Mouse (Mus musculus): Measurements from ENCODE around the gene Gp9.
A peak's percentile ranks its signal among the peaks of the same experiment; 100 is the strongest.
"Not testable (repeated sequence)": the region's sequence is repeated elsewhere in the genome, so short reads cannot be mapped to it uniquely, and the experiment has no call there.

The Gp9 gene

DNA sequence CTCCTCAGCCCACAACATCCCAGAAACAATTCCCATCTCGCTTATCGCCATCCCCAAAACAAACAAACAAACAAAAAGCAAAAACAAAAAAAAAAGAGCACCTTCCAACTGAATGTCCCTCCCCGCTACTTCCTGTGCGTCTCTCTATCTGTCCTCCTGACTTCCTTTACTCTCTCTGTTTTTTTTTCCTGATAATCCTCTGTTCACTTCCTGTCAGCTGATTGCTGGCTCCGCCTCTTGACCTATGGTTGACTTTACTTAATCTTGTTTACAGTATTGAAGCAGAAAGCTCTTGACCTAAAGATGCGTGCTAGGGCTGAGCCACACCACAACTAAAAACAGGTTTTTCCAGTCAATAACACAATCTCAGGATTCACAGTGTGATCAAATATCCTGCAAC is 29.3 kb upstream of the Gp9 start:
- no peak for DNase-seq (ENCODE audit: low read depth in 2 of 2, low spot score in 2 of 2)

DNA sequence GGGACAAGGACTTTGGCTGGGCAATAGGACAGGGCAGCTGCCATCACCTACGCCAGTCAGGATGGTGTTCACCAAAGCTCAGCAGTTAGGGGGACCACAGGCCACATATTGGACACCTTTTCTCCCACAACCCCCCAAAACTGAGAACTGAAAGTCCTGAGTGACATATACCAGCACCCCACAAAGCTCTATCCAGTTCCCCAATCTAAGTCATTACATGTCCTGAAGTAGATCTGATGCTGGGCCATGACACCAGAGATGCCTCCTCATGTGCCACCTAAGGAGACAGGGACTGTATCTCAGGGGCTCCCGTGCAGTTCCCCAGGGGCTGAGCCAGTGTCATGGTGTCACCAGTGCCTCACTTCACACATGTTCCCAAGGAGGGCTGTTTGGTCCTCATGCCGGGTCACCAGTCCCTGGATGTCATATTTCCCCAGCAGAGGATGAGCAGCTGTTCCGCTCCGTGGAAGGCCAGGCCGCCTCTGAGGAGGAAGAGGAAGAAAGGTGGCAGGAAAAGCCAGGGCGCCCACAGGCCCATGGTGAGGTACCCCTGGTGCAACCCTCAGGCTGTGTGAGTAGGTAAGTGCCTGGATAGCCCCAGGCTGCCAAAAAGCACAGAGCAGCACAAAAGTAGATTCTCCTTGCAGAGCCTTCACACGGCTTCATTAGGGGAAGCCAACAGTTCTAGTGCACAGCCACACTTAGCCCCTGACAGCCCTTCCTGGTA is 27.5 kb upstream of the Gp9 start:
- DNase-seq (ENCODE audit: low read depth in 2 of 2, low spot score in 2 of 2) = no peak

DNA sequence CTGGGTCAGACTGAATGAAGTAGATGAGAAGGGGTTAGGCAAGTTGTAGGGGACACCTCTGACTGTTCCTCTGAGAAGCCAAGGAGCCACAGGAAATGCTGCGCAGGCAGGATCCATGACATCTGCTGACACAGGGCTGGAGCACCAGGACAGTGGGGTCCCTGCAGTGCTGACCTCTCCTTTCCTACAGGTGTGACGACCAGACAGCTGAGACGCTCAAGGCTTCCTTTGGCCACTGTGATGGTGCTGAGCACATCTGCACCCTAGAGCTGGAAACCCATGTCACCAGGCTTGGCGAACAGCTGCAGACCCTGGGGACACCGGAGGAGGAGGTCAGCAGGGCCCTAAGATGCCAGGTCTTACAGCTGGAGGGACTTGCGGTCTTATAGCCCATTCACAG is 26.3 kb upstream of the Gp9 start:
- no peak for DNase-seq (ENCODE audit: low read depth in 2 of 2, low spot score in 2 of 2)

DNA sequence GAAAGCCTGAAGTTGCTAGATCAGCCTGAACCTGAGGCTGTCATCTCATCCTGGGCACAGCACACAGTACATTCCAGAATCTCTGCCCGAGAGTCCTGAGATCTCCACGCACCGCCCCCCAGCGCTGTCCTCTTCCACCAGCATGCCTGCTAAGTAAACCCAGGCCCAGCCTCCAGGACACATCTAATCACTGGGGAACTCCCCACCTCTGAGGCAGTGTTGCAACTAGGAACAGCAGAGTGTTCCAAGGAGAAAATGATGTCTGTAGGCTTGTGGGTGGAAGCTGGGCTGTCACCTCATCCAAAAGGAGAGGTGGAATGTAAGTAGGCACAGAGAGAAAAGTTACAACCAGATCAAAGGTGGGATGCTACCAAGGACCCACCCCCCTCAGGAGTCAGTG is 22.7 kb upstream of the Gp9 start:
- DNase-seq (ENCODE audit: low read depth in 2 of 2, low spot score in 2 of 2) = no peak

DNA sequence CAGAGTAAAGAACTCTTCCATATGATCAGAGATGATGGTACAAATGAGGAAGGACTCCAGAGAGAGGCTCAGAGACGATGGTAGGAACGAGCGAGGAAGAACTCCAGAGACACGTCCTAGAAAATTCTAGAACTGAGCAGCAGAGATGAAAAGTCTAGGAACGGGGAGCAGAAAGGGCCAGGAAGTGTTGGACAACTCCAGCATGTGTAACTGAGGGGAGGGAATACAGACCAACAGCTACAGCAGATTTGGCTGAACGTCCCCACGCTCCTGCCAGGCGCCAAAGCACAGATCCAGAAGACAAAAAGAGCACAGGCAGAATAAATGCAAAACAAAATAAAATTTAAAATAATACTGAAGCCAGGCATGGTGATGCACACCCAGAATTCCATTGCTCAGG is 21.0 kb upstream of the Gp9 start:
- DNase-seq (ENCODE audit: low read depth in 2 of 2, low spot score in 2 of 2) = no peak

DNA sequence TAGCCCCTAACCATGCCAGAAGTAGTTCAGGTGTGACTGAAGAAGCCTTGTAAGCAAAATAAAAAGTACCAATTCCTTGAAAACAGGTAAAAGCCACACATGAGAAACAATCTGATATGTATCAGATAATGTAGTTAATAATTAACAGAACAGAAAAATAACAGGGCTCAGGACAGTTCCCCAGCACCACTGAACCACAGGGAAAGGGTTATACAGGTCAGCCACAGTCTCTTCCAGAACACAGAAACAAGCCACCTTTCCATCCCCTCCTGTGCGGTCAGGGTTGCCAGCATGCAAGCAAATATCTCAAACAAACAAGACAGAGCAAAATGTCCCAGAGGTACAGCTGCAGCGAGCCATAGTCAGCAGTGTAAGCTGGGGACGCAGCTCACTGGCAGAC is 18.5 kb upstream of the Gp9 start:
- DNase-seq (ENCODE audit: low read depth in 2 of 2, low spot score in 2 of 2) = no peak

DNA sequence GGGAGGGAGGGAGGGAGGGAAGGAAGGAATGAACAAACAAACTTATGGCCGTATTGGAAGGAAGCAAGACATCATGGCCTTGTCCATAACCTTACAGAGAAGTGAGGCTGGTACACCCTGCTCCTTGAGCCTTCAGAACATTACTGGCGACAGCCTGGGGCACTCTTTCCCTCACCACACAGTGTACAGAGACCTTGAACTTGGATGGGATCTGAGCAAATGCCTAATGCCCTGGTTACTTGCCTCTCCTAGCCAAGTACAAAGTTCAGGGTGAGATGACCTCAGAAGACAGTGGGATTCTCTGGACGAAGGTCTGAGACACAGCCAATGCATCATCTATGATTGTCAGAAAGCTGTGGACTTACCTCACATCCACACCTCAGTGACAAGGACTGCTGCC is 18.0 kb upstream of the Gp9 start:
- no peak for DNase-seq (ENCODE audit: low read depth in 2 of 2, low spot score in 2 of 2)

DNA sequence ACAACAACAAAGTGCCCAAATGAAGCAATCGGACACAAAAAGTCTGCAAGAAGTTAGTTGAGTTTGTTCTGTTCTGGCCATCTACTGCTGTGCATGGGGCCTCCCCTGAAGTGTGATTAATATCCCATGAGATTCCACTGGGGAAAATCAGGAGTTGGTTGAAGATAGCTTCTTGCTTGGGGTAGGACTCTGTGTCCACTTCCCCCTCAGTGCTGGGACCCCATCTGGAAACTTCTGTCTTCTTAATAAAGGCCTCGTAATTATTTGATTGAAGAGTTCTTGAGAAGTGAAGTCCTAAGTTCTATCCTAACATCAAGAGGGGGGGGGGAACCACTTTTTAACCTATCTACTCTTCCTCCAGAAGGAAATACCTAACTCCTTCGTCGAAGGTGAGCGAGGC is 15.7 kb upstream of the Gp9 start:
- no peak for DNase-seq (ENCODE audit: low read depth in 2 of 2, low spot score in 2 of 2)

DNA sequence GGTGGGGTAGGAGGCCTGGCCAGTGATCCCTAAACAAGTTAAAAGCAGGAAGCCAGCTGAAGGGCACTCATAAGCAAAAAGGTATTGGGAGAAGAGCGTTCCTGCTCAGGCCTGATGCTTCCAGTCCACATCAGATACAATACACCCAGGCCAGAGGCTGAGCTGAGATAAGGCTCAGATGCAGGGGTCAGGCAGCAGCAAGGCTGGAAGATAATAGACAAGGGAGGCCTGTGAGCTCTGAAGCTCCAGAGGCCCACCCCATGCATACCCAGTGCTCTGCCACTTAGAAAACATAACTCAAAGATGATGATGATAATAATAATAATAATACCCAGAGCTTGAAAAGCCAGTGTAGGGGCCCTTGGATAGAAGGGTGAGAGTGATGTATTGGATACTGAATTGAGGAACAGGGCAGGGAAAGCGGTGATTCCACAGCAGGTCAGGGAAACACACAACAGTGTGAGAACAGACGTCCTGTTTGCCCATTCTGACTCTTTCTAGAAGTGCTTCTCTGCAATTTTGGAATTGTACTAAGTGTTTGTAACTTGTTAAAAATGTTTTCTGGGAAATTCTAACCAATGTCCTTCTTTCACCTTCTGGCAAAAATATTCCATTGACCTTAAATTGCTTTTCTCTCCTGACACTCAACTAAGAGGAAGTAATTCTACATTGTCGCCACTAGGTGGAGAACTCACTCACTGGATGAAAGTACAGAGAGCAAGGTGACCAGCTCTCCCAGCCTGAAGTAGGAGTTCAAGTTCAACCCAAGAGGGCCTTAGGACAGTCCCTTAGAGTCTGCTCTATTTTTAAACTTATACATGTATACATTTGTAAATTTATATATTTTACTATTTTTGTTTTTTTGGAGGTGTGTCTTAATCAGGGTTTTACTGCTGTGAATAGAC is 14.2 kb upstream of the Gp9 start:
- peak in 1 of 2 experiments; percentile 16 for DNase-seq (ENCODE audit: low read depth in 2 of 2, low spot score in 2 of 2)

DNA sequence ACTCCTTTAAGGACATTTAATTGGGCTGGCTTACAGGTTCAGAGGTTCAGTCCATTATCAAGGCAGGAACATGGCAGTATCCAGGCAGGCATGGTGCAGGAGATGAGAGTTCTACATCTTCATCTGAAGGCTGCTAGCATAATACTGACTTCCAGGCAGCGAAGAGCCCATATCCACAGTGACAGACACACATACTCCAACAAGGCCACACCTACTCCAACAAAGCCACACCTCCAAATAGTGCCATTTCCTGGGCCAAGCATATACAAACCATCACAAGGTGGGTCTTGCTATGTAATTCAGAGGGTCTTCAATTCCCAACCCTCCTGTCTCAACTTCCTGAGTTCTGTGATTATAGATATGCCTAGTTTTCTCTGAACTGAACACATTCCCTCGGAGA is 13.6 kb upstream of the Gp9 start:
- not testable (repeated sequence) for DNase-seq (ENCODE audit: low read depth in 2 of 2, low spot score in 2 of 2)

DNA sequence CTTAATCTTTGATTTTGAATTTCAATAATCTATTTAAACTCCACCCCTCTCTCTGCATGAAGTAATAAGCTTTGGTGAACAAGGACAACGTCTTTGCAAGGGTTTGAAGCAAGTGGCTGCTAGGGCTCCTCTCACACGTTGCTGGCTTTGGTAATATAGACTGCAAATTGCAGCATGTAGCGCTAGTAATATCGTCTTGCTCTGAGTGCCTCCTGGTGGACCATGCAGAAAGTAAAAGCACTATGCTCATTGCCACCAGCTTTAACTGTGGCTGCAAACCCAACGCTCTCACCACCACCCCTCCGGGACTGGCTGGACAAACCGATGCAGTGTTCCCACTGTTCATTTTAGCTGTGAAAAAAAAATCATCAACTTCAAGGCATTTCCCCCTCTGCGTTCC is 7.2 kb upstream of the Gp9 start:
- DNase-seq (ENCODE audit: low read depth in 2 of 2, low spot score in 2 of 2) = no peak

DNA sequence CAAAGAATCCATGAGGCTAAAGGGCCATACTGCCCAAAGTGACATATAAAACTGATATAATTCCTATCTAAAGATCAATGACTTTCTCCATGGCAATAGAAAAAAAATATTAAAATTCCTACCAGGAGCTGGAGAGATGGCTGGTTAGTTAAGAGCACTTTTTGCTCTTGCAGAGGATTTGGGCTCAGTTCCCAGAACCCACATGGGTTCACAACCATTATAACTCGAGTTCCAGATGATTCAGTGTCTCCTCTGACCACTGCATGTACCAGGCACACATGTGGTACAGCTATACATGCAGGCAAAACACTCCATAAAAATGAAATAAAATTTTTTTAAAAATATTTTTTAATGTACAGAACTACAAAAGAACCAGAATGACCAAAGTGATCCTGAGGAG is 3.4 kb upstream of the Gp9 start:
- no peak for DNase-seq (ENCODE audit: low read depth in 2 of 2, low spot score in 2 of 2)

DNA sequence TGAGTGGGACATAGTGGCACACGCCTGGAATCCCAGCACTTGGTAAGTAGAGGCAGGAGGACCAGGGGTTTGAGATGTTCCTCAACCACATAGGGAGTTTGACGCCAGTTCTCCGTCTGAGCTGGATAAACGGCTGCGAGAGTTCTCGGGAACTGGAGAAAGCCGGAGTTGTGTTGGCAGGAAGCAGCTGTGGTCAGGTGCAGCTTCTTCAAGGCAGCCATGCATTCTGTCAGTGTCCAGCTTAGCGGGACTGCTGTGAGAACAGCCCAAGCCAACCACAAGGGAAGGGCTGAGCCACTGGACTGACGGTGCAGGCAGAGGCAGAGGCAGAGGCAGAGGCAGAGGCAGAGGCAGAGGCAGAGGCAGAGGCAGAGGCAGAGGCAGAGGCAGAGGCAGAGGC is 3.0 kb upstream of the Gp9 start:
- no peak for DNase-seq (ENCODE audit: low read depth in 2 of 2, low spot score in 2 of 2)

DNA sequence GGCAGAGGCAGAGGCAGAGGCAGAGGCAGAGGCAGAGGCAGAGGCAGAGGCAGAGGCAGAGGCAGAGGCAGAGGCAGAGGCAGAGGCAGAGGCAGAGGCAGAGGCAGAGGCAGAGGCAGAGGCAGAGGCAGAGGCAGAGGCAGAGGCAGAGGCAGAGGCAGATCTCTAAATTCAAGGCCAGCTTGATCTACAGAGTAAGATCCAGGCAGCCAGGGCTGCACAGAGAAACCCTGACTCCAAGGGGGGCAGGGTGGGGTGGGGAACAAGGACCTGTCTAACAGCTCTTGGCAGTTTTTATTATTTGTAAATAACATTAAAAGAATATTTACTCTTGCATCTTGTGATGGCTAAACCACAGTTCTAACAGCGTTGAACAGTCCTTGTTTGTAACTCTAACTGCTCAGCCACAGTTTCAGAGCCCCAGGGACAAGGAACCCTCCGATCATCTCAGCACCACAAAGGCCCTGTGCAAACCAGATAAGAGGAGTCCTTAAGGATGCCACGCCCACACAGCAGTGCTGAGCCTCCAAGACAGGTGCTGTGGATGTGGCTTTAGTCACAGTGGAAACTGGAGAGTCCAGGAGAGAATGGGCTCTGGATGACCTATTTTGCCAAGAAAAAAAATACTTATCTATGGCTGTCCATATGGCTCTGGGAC is 2.2 kb upstream of the Gp9 start:
- no peak for DNase-seq (ENCODE audit: low read depth in 2 of 2, low spot score in 2 of 2)

DNA sequence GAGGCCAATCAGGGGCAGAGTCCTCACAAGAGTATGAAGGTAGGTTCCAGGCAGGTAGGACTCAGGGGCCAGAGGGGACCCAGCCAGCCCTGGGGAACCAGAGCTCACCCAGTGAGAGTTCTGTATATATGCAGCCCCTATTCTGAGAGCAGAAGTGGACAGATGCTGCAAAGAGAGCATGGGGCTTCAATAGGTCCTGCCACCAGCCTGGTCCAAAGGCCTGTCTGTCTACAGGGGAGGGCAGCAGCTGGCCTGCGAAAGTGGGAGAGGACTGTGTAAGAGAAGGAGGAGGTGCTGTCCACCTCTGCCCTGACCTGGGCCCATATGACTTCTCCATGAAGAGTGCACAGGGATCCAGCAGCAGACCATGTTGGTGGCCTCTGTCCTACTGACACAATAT is 1.2 kb upstream of the Gp9 start:
- no peak for DNase-seq (ENCODE audit: low read depth in 2 of 2, low spot score in 2 of 2)

DNA sequence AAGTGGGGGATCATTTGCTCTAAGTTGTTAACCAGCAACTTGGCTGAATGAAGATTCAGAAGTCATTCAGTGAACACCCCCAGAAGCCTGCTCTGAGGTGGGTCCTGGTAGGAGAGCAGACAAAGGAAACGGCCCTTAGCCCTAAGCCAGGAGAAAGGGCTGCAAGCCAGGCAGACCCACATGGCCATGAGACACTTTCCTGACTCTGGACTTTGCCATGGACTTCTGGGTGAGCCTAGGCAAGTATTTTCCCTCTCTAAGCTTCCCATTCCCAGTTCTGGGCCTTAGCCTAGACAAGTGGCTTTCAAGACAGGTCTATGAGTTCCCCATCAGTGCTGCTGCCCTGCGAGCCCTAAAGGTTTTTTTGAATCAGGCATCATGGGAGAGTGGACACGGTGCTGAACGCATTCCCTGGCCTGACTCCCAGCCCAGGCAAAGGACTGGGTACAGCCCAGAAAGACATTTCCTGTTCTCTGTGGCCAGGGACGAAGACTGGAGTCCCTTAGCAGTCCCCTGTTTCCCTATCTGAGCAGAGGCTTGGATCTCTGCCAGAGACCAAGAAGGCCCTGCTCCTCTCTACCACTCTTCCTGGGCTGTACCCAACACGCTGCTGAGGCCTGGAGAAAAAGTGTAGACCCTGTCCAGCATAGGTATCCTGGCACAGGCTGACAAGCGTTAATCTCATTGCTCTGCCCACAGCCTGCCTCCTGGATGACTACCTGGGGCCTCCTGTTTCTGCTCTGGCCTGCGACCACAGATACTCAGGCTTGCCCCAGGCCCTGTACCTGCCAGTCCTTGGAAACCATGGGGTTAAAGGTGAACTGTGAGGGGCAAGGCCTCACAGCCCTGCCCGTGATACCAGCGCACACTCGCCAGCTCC is 662 bp downstream of the Gp9 start:
- DNase-seq (ENCODE audit: low read depth in 2 of 2, low spot score in 2 of 2) = no peak

DNA sequence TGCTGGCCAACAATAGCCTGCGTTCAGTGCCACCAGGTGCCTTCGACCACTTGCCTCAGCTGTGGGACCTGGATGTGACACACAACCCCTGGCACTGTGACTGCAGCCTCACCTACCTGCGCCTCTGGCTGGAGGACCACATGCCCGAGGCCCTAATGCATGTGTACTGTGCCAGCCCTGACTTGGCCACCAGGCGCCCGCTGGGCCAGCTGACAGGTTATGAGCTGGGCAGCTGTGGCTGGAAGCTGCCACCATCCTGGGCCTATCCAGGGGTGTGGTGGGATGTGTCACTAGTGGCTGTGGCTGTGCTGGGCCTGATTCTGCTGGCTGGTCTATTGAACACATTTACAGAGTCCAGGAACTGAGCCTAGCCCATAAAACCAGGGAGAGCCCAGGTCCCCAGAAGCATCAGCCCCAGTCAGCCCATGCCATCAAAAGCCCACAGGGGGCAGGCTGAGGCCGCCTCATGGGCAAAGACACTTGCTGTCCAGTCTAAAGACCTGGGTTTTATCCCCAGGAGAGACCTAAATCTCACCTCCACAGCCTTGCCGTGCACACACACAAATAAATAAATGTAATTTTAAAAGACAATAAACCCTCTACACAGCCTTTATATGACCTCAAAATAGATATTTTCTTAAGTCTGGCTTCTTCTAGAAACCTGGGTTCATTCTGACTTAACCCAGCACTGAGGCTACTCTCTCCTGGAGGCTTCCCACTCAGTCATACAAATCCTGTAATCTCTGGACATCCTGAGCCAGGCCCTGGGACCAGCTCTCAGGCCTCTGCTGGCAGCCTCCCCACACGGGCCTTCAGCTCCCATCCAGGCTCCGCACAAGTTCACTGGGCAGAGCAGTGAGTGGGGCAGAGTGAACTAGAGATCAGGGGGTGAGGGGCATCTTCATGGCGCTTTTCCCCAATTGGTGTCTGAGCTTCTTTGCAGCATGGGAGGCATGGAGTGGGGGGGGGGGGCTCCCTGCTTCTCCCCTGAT is 1.6 kb downstream of the Gp9 start:
- DNase-seq (ENCODE audit: low read depth in 2 of 2, low spot score in 2 of 2) = no peak

DNA sequence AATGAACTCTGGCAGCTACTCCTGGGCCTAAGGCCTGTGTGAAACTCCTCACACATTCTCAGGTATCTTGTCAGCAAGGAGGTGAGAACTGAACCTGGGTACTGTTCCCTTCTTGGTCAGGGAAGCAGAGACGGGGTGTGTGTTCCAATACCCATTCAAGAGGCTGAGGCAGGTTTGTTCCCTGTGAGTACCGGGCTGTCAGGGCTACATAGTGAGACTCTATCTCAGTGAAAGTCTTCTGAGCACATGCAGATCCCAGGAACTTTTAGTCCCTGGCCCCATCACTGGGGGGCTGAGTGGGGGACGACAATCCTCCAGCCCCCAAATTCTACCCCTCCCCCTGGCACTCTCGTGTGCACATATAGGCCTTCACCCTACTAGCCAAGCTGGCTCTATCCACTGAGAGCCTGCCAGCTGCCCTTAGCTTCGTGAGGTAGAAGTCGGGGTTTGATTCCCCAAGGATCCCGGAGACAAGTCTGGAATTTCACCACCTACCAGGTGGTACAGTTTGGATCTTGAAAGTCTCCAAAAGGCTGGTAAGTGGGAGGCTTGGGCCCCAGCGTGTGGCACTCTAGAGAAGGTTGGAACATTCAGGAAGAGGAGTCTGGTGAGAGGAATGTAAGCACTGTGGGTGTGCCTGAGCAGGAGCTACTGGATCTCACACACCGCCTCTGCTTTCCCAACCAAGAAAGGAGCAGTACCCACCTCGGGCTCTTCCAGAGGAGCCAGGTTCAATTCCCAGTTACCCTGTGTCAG is 2.9 kb downstream of the Gp9 start:
- no peak for DNase-seq (ENCODE audit: low read depth in 2 of 2, low spot score in 2 of 2)

DNA sequence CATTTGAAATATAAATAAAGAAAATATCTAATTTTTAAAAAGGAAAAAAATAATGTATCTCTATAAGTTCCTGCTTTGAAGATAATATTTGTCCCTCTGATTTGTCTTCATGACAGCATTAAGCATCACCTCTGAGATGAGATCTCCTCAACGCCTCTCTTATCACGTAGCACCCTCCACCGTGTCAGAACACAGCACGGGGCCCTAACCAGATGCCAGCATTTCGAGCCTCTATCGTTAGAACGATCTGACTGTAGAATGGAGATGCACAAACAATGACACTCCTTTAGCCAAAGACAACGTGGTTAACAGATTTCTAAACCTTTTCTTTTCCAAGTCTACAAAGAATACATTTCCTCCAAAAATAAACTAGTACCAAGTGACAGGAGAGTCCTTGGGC is 6.2 kb downstream of the Gp9 start:
- DNase-seq (ENCODE audit: low read depth in 2 of 2, low spot score in 2 of 2) = no peak

All from CD8-positive naive resting alpha-beta T cell, adult 2 months (primary cell).